Mouse (Mus musculus) brain, embryonic 14.5 days (tissue): ENCODE results near the gene Ascl3.

Experiments
- CTCF ChIP-seq: fragments of 200-500 bp; IDR thresholded peaks from 2 replicates; pipeline ENCODE4 v1.5.1; 2012; ENCODE audit warnings: inconsistent platforms, mild to moderate bottlenecking, moderate library complexity, borderline replicate concordance; ENCODE audit not compliant: insufficient read depth, insufficient read length; ENCODE audit errors: extremely low read depth
- POLR2A ChIP-seq: fragments of 200-500 bp; IDR thresholded peaks from 2 replicates; pipeline ENCODE4 v1.6.1; 2012; ENCODE audit warnings: mild to moderate bottlenecking, inconsistent platforms, borderline replicate concordance; ENCODE audit not compliant: poor library complexity, insufficient read depth, insufficient read length, severe bottlenecking; ENCODE audit errors: extremely low read depth

DNA sequence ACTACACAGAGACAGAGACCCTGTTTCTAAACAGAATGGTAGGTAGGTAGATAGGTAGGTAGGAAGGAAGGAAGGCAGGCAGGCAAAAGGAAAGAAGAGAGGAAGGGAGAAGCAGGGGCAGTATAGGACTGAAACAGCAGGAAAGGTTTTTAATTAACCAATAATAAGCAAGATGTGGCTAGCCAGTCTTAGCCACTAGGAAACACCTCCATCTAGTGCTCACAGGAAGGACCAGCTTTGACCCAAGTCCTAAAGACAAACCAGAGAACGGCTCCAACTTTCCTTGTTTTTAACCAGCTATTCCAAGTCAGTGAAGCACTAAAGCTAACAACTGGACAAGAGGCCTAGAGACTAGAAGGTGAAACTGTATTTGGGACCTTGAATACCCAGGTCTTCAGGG lies 16.2 kb upstream of the Ascl3 start:
- TF ChIP-seq POLR2A (no peak), CTCF (no peak)
